Mouse (Mus musculus) kidney, postnatal 14 days (tissue): Measurements from ENCODE around the gene Ewsr1.
A peak's percentile ranks its signal among the peaks of the same experiment; 100 is the strongest.

Source experiments
- DNase-seq: peaks from one replicate; pipeline ENCODE4 v3.0.0; 2022; ENCODE audit warnings: mixed read lengths

Ewsr1 gene

DNA sequence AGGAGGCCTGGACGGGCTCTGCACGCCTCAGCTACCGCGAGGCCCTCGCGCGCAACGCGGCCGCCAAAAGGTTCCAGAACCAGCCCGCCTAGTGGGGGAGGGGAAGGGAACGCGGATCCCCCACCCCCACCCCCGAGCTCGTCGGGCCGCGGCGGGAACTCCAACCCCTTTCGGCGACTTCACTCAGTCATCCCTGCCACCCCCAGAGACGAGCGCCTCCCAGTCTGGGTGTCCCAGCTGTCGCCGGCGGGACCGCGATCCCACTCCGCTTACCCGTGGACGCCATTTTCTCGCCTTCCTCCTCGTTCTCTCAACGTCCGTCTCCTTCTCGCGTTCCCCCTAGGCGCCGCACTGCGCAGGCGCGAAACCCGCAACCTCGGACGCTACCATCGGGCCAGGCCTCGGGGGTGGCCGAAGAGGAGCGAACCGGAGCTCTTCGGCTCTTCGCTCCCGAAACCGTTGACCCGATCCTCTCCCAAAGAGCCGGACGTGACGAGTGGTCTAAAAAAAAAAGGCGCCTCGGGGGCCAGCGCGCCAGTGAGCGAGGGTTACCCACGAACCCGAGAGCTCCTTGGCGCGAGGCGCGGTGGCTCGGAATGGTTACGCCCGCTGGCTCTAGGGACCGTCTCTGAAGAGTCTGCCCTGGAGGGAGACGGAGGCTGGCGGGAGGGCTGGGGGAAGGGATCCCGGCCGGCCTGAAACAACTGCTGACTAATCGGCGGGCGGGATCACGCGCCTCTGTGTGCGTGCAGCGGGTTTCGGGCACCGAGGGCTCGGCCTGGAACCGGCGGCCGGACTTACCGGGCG, at the start of gene Ewsr1, which contains the start of gene Rhbdd3:
TSS of gene Ewsr1 (minus strand) at position 531 of the 807 bp plus-strand sequence.
TSS of gene Rhbdd3 (plus strand) at position 191 of the 807 bp plus-strand sequence.
- DNase-seq: peak; percentile 98

DNA sequence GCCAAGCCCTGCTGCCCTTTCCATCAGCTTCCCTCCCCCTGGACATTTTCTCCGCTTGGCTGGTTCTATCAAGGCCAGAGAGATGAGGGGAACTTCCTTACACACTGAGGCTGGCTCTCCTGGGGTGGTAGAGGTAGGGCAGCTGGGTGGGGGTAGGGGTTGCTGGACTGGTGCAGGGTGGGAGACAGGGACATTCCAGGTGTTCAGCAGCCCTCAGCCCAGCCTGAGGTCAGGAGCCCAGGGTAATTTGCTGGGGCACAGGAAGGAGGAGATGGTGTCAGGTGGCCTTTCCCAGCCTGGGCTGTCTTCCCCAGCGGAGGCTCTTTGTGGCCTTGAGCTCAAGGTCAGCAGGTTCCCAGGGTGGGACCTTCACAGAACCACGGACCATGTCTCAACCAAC, 46.5 kb upstream of the Ewsr1 start:
- DNase-seq: peak; percentile 32

DNA sequence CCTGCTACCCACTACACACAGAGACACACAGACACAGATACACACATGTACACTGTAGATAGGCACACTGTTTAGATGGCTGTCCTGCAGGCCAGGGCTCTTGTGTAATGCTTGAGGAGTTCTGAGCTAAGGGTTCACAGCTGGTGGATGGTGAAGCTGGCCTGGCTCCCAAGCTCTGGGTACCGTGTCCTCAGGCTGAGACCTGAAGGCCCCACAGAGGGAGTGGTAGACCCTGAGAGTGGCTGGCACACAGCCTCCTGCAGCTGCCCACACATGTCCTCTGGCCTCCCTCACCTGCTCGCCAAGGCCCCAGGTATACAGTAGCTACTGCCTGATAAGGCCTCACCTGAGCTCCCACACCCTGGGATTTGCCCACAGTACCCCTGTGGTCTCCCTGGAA, 42.9 kb upstream of the Ewsr1 start:
- DNase-seq: no peak

DNA sequence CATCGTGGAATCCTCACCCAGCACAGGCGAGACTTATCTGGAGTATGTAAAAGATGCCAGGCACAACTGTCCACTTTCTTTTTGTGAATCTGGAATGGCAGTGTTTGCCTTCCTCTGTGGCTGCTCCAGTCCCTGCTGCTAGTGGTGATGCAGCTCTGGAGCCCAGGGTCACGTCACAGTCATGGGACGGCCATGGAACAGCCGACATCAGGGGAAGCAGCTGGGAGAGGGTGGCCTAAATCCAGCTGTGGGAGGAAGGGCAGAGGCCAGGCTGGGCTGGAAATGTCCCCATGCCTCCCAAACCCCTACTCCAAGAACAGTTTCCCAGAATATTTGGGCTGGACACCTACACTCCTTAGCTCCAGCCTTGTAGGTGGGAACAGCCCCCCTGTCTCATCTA, 42.2 kb upstream of the Ewsr1 start:
- peak; percentile 53 for DNase-seq

DNA sequence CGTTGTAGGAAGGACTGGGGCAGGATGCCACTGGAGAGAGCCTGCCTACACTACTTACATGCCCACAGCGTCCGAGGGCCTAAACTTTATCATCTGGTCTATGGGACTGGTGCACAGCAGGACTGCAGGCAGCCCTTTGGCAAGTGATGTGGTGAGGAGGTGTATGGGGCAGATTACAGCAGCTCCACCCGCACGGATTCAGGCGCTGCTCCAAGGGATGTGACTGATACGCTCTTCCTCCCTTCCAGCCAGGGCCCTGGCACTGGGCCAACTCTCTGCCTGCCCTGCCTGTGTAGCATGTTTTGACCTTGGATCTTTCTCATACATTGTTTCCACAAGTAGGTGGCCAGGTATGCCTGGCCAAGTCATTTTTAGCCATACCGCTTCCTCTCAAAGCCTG, 41.6 kb upstream of the Ewsr1 start:
- DNase-seq: peak; percentile 89

DNA sequence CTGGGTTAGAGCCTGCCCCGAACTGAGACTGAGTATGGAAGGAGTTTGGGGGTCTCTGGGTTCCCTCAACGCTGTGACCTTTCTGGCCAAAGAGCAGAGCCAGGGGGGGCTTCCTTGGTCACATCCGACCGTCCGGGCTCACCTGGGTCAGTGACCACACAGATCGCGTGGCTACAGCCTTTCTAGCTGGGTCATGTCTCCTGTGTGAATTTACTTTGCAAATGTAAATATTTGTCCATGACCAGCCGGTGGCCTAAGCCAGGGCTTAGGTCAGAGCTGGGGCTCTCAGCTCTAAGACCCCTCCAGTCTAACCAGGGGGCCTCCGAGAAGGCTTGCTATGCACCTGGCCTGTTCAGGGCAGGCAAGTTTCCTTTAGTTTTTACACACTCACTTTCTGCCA, 40.3 kb upstream of the Ewsr1 start:
- DNase-seq: no peak

- DNase-seq: no peak
Observed at GRCm38 (mm10) chr11:5138642-5139041, 39.6 kb upstream of the Ewsr1 start.

GRCm38 (mm10) chr11:5135914-5136313, 36.8 kb upstream of the Ewsr1 start:
- DNase-seq: peak; percentile 46

- no peak for DNase-seq
Observed at GRCm38 (mm10) chr11:5132751-5133150, 33.7 kb upstream of the Ewsr1 start.

- no peak for DNase-seq
Observed at GRCm38 (mm10) chr11:5130111-5130665, 31.1 kb upstream of the Ewsr1 start.

- DNase-seq: no peak
Observed at GRCm38 (mm10) chr11:5129035-5129480, 30.0 kb upstream of the Ewsr1 start.

- no peak for DNase-seq
Observed at GRCm38 (mm10) chr11:5125713-5126112, 26.6 kb upstream of the Ewsr1 start.

DNA sequence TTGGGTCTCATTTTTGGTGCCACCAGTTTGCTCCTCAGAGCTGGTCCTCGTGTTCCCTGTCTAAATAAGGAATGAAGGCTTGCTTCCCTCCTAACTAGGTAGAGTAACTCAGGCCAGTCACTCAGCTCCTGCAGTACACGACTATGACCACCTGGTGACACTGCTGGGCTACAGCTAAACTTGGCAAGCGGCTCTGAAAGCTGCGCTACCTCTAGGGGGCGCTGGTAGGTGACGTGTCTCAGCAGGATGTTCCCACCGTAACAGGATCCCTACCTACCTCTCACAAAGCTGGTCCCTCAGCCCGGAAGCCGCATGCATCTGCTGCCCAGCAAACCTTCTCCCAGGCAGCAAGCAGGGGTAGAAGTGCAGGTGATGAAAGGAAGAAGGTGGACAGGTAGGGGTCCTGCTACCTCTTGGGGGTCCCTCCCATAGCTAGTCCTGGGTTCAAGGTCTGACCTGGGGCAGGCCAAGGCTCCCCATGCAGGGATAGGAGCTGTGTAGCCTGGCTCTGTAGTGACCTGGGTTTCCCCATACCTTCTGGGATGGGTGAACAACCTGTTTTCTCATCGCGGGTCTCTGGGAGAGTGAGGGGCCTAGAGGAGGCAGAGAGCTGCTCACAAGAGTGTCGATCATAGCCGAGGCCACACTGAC, 16.0 kb upstream of the Ewsr1 start:
- peak; percentile 90 for DNase-seq

- DNase-seq: no peak
Observed at GRCm38 (mm10) chr11:5113645-5114044, 14.6 kb upstream of the Ewsr1 start.

- no peak for DNase-seq
Observed at GRCm38 (mm10) chr11:5109441-5109840, 10.4 kb upstream of the Ewsr1 start.

DNA sequence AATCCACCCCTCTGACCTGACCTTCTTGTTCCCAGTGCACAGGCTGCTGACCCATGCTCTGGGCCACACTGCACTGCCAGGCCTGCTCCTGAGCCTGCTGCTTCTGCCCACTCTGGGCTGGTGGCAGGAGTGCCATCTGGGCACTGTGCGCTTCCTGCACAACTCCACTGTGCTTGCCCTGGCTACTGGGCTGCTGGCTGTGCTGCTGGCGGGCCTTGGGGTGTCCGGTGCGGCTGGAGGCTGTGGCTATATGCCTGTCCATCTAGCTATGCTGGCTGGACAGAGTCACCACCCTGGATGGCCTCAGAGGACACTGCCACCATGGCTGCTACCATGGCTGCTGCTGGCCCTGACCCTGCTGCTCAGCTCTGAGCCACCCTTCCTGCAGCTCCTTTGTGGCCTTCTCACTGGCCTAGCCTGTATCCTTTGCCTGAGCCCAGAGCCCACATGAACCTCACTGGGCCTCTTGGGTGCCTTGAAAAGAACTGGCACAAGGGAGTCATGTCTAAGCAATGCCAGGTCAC, 5.0 kb upstream of the Ewsr1 start:
- no peak for DNase-seq

DNA sequence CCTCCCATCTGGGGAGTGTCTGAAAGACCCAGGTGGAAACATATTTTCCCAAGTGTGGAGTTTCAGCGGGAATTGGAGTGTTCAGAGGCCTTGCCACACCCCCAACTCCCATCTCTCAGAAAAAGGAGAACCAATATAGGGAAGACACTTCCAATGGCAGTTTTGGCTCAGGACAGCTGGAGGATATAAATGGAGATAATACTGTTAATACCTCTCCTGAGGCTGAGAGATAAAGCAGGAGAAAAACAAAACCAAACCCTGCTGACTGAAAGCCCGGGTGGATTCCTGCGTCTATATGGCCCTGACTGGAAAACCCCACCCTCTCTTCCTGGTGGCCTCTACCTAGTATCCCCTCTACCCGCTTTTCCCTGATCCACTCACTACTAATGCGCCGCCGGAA, 3.3 kb upstream of the Ewsr1 start:
- no peak for DNase-seq

- DNase-seq: no peak
Observed at GRCm38 (mm10) chr11:5101641-5102040, 2.6 kb upstream of the Ewsr1 start.

GRCm38 (mm10) chr11:5100801-5101200, 1.7 kb upstream of the Ewsr1 start:
- DNase-seq: no peak

- DNase-seq: no peak
Observed at GRCm38 (mm10) chr11:5100283-5100682, 1.2 kb upstream of the Ewsr1 start.

DNA sequence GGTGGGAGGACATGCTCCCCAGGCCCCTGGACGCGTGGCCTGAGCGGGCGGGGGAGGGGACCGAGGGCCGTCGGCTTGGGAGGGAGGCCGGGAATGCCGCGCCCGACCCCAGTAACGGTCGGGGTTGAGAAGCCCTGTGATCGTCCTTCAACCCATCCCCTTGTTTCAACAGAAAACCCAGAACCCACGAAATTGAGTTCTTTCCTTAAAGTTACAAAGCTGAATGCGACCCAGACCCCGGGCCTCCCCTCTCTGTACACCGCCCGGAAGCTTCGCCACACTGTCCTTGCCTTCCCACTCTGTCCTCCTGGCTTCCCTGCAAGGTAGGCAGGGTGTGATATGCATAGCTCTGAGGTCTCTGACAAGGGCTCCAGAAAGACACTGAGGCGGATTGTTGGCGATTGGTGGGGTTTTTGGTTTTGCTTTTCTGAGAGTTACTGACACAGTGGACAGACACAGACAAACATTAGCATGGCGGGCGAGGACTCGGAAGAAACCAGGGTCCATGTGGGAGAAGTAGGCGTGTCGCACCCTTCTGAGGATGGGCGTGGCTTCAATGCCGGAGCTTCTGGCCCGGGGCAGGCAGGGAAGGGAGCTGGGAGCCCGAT, 614 bp upstream of the Ewsr1 start:
- peak; percentile 92 for DNase-seq

GRCm38 (mm10) chr11:5098035-5098735, 881 bp downstream of the Ewsr1 start:
- peak; percentile 52 for DNase-seq
